Mouse (Mus musculus) heart, embryonic 12.5 days (tissue): ENCODE data around the gene Lfng. TPM values are rescaled to one million over a fixed set of nuclear protein-coding genes. Genes with fewer than 3 reads are reported as not detected.

Source experiments
- ATAC-seq: fragments of 200-750 bp; cut with Nextera tagmentation; 2 replicates; pipeline ENCODE4 v1.8.0; 2017; ENCODE audit warnings: moderate TSS enrichment, moderate library complexity; ENCODE audit not compliant: insufficient number of reproducible peaks, low FRiP score
- H3K27ac ChIP-seq: fragments of 300-500 bp; sonication (generic); 2 replicates; pipeline ENCODE4 v1.5.1; 2016; ENCODE audit warnings: mild to moderate bottlenecking, moderate library complexity; ENCODE audit not compliant: poor library complexity, severe bottlenecking
- H3K27me3 ChIP-seq: fragments of 300-500 bp; sonication (generic); replicated peaks from 2 replicates; pipeline ENCODE4 v1.6.1; 2016; ENCODE audit warnings: mild to moderate bottlenecking, moderate library complexity
- H3K36me3 ChIP-seq: fragments of 300-500 bp; sonication (generic); 2 replicates; pipeline ENCODE4 v1.6.1; 2016; ENCODE audit warnings: mild to moderate bottlenecking, moderate library complexity
- H3K4me1 ChIP-seq: fragments of 300-500 bp; sonication (generic); replicated peaks from 2 replicates; pipeline ENCODE4 v1.6.1; 2016; ENCODE audit warnings: mild to moderate bottlenecking
- H3K4me2 ChIP-seq: fragments of 300-500 bp; sonication (generic); 2 replicates; pipeline ENCODE4 v1.6.1; 2016; ENCODE audit warnings: mild to moderate bottlenecking, moderate library complexity
- H3K4me3 ChIP-seq: fragments of 300-500 bp; sonication (generic); 2 replicates; pipeline ENCODE4 v1.5.1; 2016; ENCODE audit warnings: mild to moderate bottlenecking
- H3K9ac ChIP-seq: fragments of 300-500 bp; sonication (generic); 2 replicates; pipeline ENCODE4 v1.6.1; 2016; ENCODE audit warnings: mild to moderate bottlenecking, moderate library complexity
- H3K9me3 ChIP-seq: fragments of 300-500 bp; sonication (generic); replicated peaks from 2 replicates; pipeline ENCODE4 v1.6.1; 2016; ENCODE audit warnings: mild to moderate bottlenecking, moderate library complexity
- WGBS: fragments of 180-500 bp; shearing (Covaris S2); methylation state at CpG from one replicate; pipeline ENCODE4 v1.1.7; 2016; 5-methylcytosine and 5-hydroxymethylcytosine counted together
- polyA plus RNA-seq: library from polyadenylated mRNA; unstranded; fragments of >200 nt; fragmentation: Nextera tagmentation; extraction: Ambion mirVana; gene quantifications from 2 replicates; pipeline ENCODE4 v1.2.1, GENCODE M21; 2016

The Lfng gene
- polyA plus RNA-seq, 1 experiment from 2014 or later, result 2.9 TPM

DNA sequence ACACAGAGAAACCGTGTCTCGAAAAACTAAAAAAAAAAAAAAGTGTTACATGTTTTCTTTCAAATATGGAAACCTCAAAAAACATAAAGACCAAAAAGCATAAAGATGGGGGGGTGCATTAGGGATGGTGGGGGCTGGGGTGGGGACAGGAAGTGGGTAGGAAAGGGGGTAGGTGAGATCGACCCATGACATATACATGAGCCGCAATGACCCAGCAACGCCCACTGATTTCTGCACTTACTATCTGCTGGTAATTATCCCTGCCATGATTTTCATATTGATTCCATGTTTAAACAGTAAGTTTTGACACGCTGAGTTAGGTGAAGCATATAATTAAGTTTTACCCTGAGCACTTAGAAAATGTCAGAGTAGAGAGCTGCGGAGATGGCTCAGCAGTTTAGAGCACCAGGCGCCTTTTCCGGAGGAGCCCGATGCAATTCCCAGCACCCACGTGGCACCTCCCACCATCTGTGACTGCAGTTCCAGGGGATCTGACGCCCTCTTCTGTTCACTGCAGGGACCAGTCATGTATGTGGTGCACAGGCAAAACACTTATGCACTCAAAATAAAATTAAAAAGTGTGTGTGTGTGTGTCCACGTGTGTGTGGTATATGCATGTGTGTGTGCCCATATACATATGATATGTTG is 36.8 kb upstream of the Lfng start:
- no peak overlapping the region for H3K4me2 ChIP-seq
- H3K36me3 ChIP-seq, result no peaks in the 10 kb centered on the region
- no peaks in the 10 kb centered on the region for H3K27me3 ChIP-seq
- no peak overlapping the region for H3K4me3 ChIP-seq
- no peaks in the 10 kb centered on the region for H3K9me3 ChIP-seq
- no peak overlapping the region for H3K27ac ChIP-seq
- H3K4me1 ChIP-seq, result peaks cover 16% of the 10 kb centered on the region
- H3K9ac ChIP-seq, result no peak overlapping the region
- 84% methylated on average over 13 of the region's 13 CpGs for WGBS
- no peak for ATAC-seq

DNA sequence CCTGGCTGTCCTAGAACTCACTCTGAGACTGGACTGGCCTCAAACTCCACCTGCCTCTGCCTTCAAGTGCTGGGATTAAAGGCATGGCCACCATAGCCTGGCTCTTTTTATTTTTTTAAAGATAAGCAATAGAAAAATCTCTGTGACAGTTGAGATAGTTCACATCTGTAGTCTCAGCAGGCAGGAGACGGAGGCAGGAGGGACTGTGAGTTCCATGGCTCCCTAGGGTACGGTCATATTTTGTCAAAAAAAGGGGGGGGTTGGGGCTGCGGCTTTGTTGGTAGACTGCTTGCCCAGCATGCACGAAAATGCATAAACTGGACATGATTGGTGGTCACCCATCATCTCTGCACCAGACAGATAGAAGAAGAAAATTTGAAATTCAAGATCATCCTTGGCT is 35.9 kb upstream of the Lfng start:
- H3K27ac ChIP-seq, result no peak overlapping the region
- 74% methylated on average over 4 of the region's 4 CpGs for WGBS
- ATAC-seq, result no peak

GRCm38 (mm10) chr5:140571673-140572072 is 35.4 kb upstream of the Lfng start:
- no peaks in the 10 kb centered on the region for H3K36me3 ChIP-seq
- WGBS, result 52% methylated on average over 10 of the region's 10 CpGs
- H3K9ac ChIP-seq, result 0 out of 2 replicates have a peak overlapping the region, but pooled peaks have one; percentile 11
- H3K4me1 ChIP-seq, result peaks cover 12% of the 10 kb centered on the region; the same call in 1 of the 2 replicates
- no peak overlapping the region for H3K4me3 ChIP-seq
- no peaks in the 10 kb centered on the region for H3K27me3 ChIP-seq
- no peak for ATAC-seq
- H3K9me3 ChIP-seq, result no peaks in the 10 kb centered on the region
- no peak overlapping the region for H3K27ac ChIP-seq
- no peak overlapping the region for H3K4me2 ChIP-seq

More for the DNA sequence above, 35.9 kb upstream of the Lfng start:
- no peak overlapping the region for H3K9ac ChIP-seq
- no peaks in the 10 kb centered on the region for H3K36me3 ChIP-seq
- peaks cover 13% of the 10 kb centered on the region; the same call in 1 of the 2 replicates for H3K4me1 ChIP-seq
- no peak overlapping the region for H3K4me3 ChIP-seq
- no peak overlapping the region for H3K4me2 ChIP-seq
- H3K9me3 ChIP-seq, result no peaks in the 10 kb centered on the region
- H3K27me3 ChIP-seq, result no peaks in the 10 kb centered on the region

GRCm38 (mm10) chr5:140572611-140573010 is 34.5 kb upstream of the Lfng start:
- peaks cover 12% of the 10 kb centered on the region; the same call in 1 of the 2 replicates for H3K4me1 ChIP-seq
- no peaks in the 10 kb centered on the region for H3K27me3 ChIP-seq
- H3K9ac ChIP-seq, result no peak overlapping the region
- H3K4me2 ChIP-seq, result no peak overlapping the region
- ATAC-seq, result no peak
- 58% methylated on average over 6 of the region's 6 CpGs for WGBS
- no peak overlapping the region for H3K27ac ChIP-seq
- no peaks in the 10 kb centered on the region for H3K36me3 ChIP-seq
- H3K4me3 ChIP-seq, result no peak overlapping the region
- no peaks in the 10 kb centered on the region for H3K9me3 ChIP-seq

GRCm38 (mm10) chr5:140575381-140575866 is 31.7 kb upstream of the Lfng start:
- H3K9me3 ChIP-seq, result no peaks in the 10 kb centered on the region
- 0 out of 2 replicates have a peak, but pooled peaks have one; percentile 27 for ATAC-seq
- H3K36me3 ChIP-seq, result no peaks in the 10 kb centered on the region
- H3K4me1 ChIP-seq, result peaks cover 16% of the 10 kb centered on the region; the same call in 1 of the 2 replicates
- WGBS, result 45% methylated on average over 5 of the region's 5 CpGs
- no peak overlapping the region for H3K4me3 ChIP-seq
- no peak overlapping the region for H3K27ac ChIP-seq
- no peak overlapping the region for H3K4me2 ChIP-seq
- H3K27me3 ChIP-seq, result peaks cover 11% of the 10 kb centered on the region
- H3K9ac ChIP-seq, result no peak overlapping the region

GRCm38 (mm10) chr5:140579221-140579620 is 27.9 kb upstream of the Lfng start:
- H3K27ac ChIP-seq, result no peak overlapping the region
- ATAC-seq, result no peak
- H3K27me3 ChIP-seq, result peaks cover 33% of the 10 kb centered on the region
- H3K36me3 ChIP-seq, result no peaks in the 10 kb centered on the region
- WGBS, result 47% methylated on average over 9 of the region's 9 CpGs
- no peak overlapping the region for H3K4me3 ChIP-seq
- no peak overlapping the region for H3K4me2 ChIP-seq
- H3K9me3 ChIP-seq, result no peaks in the 10 kb centered on the region
- H3K9ac ChIP-seq, result no peak overlapping the region
- peaks cover 19% of the 10 kb centered on the region for H3K4me1 ChIP-seq

GRCm38 (mm10) chr5:140579771-140580170 is 27.3 kb upstream of the Lfng start:
- WGBS, result 22% methylated on average over 6 of the region's 6 CpGs
- Histone ChIP-seq H3K4me1 (peaks cover 19% of the 10 kb centered on the region), H3K27me3 (peaks cover 33% of the 10 kb centered on the region), H3K27ac (no peak overlapping the region), H3K9ac (no peak overlapping the region), H3K4me3 (no peak overlapping the region), H3K9me3 (no peaks in the 10 kb centered on the region), H3K36me3 (no peaks in the 10 kb centered on the region), H3K4me2 (no peak overlapping the region)
- ATAC-seq, result no peak

GRCm38 (mm10) chr5:140581569-140581968 is 25.6 kb upstream of the Lfng start:
- no peaks in the 10 kb centered on the region for H3K36me3 ChIP-seq
- no peak overlapping the region for H3K9ac ChIP-seq
- peaks cover 12% of the 10 kb centered on the region for H3K4me1 ChIP-seq
- peaks cover 33% of the 10 kb centered on the region for H3K27me3 ChIP-seq
- no peaks in the 10 kb centered on the region for H3K9me3 ChIP-seq
- ATAC-seq, result no peak
- no peak overlapping the region for H3K4me3 ChIP-seq
- H3K27ac ChIP-seq, result no peak overlapping the region
- no peak overlapping the region for H3K4me2 ChIP-seq
- whole genome bisulfite sequencing, result 14% methylated on average over 5 of the region's 5 CpGs

GRCm38 (mm10) chr5:140582995-140583731 is 24.0 kb upstream of the Lfng start:
- no peak overlapping the region for H3K9ac ChIP-seq
- ATAC-seq, result no peak
- no peak overlapping the region for H3K4me2 ChIP-seq
- H3K4me1 ChIP-seq, result peaks cover 12% of the 10 kb centered on the region
- H3K9me3 ChIP-seq, result no peaks in the 10 kb centered on the region
- peaks cover 33% of the 10 kb centered on the region for H3K27me3 ChIP-seq
- H3K36me3 ChIP-seq, result no peaks in the 10 kb centered on the region
- H3K27ac ChIP-seq, result no peak overlapping the region
- H3K4me3 ChIP-seq, result no peak overlapping the region
- WGBS, result 38% methylated on average over 8 of the region's 8 CpGs

DNA sequence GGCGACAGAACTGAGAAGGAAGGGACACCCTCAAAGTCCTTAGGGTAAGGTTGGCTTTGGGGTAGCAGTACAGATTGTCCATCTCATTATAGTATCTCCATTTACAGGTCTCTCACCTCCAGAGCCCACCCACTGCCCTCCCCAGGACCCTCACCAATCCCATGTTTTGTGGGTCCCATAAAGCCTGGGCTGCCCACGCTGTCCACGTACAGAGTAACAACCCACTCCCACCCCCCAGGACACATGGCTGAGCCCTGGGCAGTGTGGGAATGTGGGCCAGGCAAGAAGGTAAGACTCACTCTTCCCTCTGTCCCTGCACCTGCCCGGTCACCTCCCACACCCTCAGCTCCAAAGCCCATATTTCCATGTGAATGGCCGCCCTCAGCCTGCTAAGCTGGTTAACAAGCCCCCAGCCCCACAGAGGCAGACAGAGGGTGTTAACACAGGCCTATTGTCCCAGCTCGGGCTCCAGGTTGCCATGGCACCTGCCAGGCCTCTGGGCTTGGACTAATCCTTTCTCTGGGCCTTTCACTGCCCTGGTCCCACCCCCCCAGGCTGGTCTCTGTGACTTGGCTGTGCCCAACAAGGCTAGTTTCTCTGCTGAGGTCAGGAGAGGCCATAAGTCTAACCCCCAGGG is 23.3 kb upstream of the Lfng start:
- Histone ChIP-seq H3K27me3 (peaks cover 33% of the 10 kb centered on the region), H3K27ac (no peak overlapping the region), H3K9me3 (no peaks in the 10 kb centered on the region), H3K4me1 (peaks cover 11% of the 10 kb centered on the region), H3K4me2 (no peak overlapping the region), H3K9ac (no peak overlapping the region), H3K4me3 (no peak overlapping the region), H3K36me3 (no peaks in the 10 kb centered on the region)
- ATAC-seq, result no peak
- WGBS, result 46% methylated on average over 6 of the region's 6 CpGs
